Mouse (Mus musculus) bone marrow, adult 2 months (tissue): Measurements from ENCODE around the gene Bsn. TPM values are rescaled to one million over a fixed set of nuclear protein-coding genes. Genes with fewer than 3 reads are reported as not detected.

Experiments used
- H3K27ac ChIP-seq: fragments of 200-500 bp; 2 replicates; pipeline ENCODE4 v1.5.1; 2012; ENCODE audit warnings: low read depth, mild to moderate bottlenecking, control low read depth, inconsistent platforms, low read length; ENCODE audit not compliant: control insufficient read depth, poor library complexity, insufficient read depth
- H3K4me1 ChIP-seq: fragments of 200-500 bp; 2 replicates; pipeline ENCODE4 v1.6.1; 2011; ENCODE audit warnings: low read length; ENCODE audit not compliant: control insufficient read depth, insufficient read depth
- H3K4me3 ChIP-seq: fragments of 200-500 bp; replicated peaks from 2 replicates; pipeline ENCODE3; 2011; ENCODE audit warnings: mild to moderate bottlenecking, low read depth, low read length, control low read depth; ENCODE audit not compliant: control insufficient read depth
- CTCF ChIP-seq: fragments of 200-500 bp; IDR thresholded peaks from 2 replicates; pipeline ENCODE4 v1.5.1; 2011; ENCODE audit warnings: low read length, control low read depth; ENCODE audit not compliant: control insufficient read depth, insufficient read depth
- POLR2A ChIP-seq: fragments of 200-500 bp; IDR thresholded peaks from 2 replicates; pipeline ENCODE4 v1.6.1; 2011; ENCODE audit warnings: low read depth, mild to moderate bottlenecking, control low read depth, low read length, borderline replicate concordance; ENCODE audit not compliant: control insufficient read depth
- WGBS: fragments of 180-500 bp; shearing (Covaris S2); methylation state at CpG from one replicate; pipeline ENCODE4 v1.1.7; 2018; 5-methylcytosine and 5-hydroxymethylcytosine counted together
- polyA plus RNA-seq: library from polyadenylated mRNA; stranded (reverse); fragments of >200 nt; gene quantifications from 2 replicates; pipeline ENCODE4 v1.2.4, GENCODE M21; 2011; ENCODE audit warnings: low replicate concordance; ENCODE audit not compliant: missing spikeins, insufficient read depth, insufficient read length

The Bsn gene
- polyA plus RNA-seq, 1 experiment: 1.9 TPM

- 82% methylated on average over 7 of the region's 7 CpGs for WGBS
- no peak for TF ChIP-seq CTCF
- TF ChIP-seq POLR2A: no peak
- H3K27ac ChIP-seq: no peak overlapping the region
- no peaks in the 10 kb centered on the region for H3K4me1 ChIP-seq
- H3K4me3 ChIP-seq: no peak overlapping the region
These were observed 1.2 kb downstream of the Bsn start for GRCm38 (mm10) chr9:108189023-108189422.

GRCm38 (mm10) chr9:108188511-108188910 lies 1.7 kb downstream of the Bsn start:
- TF ChIP-seq POLR2A (no peak), CTCF (no peak)
- no peak overlapping the region for H3K4me3 ChIP-seq
- H3K27ac ChIP-seq: no peak overlapping the region
- 72% methylated on average over 8 of the region's 8 CpGs for WGBS
- H3K4me1 ChIP-seq: no peaks in the 10 kb centered on the region

- Histone ChIP-seq H3K4me1 (no peaks in the 10 kb centered on the region), H3K4me3 (no peak overlapping the region), H3K27ac (no peak overlapping the region)
- no peak for TF ChIP-seq CTCF
- 39% methylated on average over 6 of the region's 6 CpGs for WGBS
These were observed 2.6 kb downstream of the Bsn start for GRCm38 (mm10) chr9:108187616-108188015.

GRCm38 (mm10) chr9:108185786-108186185 lies 4.4 kb downstream of the Bsn start:
- H3K4me1 ChIP-seq: no peaks in the 10 kb centered on the region
- WGBS: 66% methylated on average over 8 of the region's 8 CpGs
- TF ChIP-seq POLR2A (no peak), CTCF (no peak)

GRCm38 (mm10) chr9:108183531-108183994 lies 6.6 kb downstream of the Bsn start:
- TF ChIP-seq POLR2A (no peak), CTCF (no peak)
- Histone ChIP-seq H3K4me1 (no peaks in the 10 kb centered on the region), H3K4me3 (no peak overlapping the region), H3K27ac (no peak overlapping the region)
- WGBS: 85% methylated on average over 19 of the region's 19 CpGs

More at GRCm38 (mm10) chr9:108185786-108186185, 4.4 kb downstream of the Bsn start:
- H3K27ac ChIP-seq: no peak overlapping the region
- no peak overlapping the region for H3K4me3 ChIP-seq

GRCm38 (mm10) chr9:108182806-108183506 lies 7.2 kb downstream of the Bsn start:
- WGBS: 71% methylated on average over 11 of the region's 11 CpGs
- Histone ChIP-seq H3K27ac (no peak overlapping the region), H3K4me1 (no peaks in the 10 kb centered on the region), H3K4me3 (no peak overlapping the region)
- TF ChIP-seq POLR2A (no peak), CTCF (no peak)

- Histone ChIP-seq H3K4me1 (no peaks in the 10 kb centered on the region), H3K27ac (no peak overlapping the region), H3K4me3 (no peak overlapping the region)
- 66% methylated on average over 5 of the region's 5 CpGs for WGBS
- TF ChIP-seq POLR2A (no peak), CTCF (no peak)
These were observed 11.8 kb downstream of the Bsn start for GRCm38 (mm10) chr9:108178391-108178790.

- WGBS: 76% methylated on average over 19 of the region's 19 CpGs
These were observed 14.9 kb downstream of the Bsn start for GRCm38 (mm10) chr9:108175116-108175838.

More at GRCm38 (mm10) chr9:108175116-108175838, 14.9 kb downstream of the Bsn start:
- Histone ChIP-seq H3K4me3 (no peak overlapping the region), H3K4me1 (no peaks in the 10 kb centered on the region), H3K27ac (no peak overlapping the region)
- TF ChIP-seq CTCF: no peak
- TF ChIP-seq POLR2A: no peak
